Mouse (Mus musculus): ENCODE measurements around the gene Gng7.
A peak's percentile ranks its signal among the peaks of the same experiment; 100 is the strongest.
"Not testable (repeated sequence)": the region's sequence is repeated elsewhere in the genome, so short reads cannot be mapped to it uniquely, and the experiment has no call there.

Gng7 gene

DNA sequence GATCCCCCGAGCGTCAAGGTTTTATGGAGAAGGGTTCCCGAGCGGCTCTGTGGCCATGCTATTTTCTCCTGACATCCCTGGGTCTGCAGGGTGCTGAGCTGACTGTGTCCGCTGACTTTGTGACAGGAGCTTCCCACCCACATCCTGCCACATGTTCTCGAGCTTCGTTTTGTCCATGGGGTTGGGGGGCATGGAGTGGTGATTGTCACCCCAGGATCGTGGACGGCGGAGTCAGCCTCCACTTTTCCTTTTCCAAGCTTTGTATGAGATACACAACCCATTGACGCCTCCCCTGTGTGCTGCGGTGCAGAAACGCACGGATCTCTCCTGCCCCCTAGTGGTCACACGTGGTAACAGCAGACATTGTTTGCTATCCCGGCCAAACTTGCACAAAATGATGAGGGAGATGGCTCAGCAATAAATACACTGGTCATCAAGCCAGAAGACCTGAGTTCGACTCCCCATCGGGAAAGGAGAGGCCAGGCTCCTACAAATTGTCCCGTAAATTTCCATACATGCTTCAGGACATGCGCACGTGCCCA, 19.6 kb downstream of the Gng7 start:
- DNase-seq (ENCODE audit: low read depth, low spot score), result peak; percentile 80

GRCm38 (mm10) chr10:80994621-80995020, 20.1 kb downstream of the Gng7 start:
- no peak for DNase-seq (ENCODE audit: low read depth, low spot score)

DNA sequence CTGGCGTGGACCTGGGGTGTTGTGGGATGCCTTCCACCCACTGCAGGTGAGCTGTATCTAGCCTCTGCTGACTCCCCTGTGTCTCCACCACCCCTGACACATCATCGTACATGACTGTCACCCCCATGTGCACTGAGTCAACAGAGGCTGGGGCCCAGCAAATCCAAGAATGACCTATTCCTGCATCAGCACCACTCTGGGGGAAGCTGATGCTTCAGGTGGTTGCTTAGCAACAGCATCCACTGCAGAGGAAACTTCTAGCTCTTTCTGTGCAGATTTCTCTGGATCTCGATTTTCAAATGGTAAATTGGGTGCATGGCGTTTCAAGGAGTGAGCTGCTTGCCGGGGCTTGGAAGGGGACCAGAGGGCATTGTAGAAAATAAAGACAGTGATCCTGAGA, 21.5 kb downstream of the Gng7 start:
- DNase-seq (ENCODE audit: low read depth, low spot score), result no peak

DNA sequence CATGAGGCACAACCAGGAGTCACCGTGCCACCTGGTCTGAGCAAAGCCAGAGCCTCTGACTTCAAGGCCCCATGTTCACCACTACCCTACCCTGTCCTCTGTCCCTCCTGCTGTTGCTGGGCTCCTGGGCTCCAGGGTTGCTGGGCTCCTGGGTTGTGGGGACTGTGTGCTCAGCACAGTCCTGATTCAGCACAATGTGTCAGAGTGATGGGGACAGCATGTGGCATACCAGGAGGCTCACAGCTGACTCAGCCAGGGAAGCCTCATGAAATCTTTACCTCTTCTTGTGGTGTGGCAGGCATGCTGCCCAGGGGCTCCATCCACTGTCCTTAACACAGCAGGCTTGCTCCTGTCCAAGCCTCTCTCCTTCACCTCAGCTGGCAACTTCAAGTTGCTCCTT, 22.8 kb downstream of the Gng7 start:
- DNase-seq (ENCODE audit: low read depth, low spot score), result no peak

DNA sequence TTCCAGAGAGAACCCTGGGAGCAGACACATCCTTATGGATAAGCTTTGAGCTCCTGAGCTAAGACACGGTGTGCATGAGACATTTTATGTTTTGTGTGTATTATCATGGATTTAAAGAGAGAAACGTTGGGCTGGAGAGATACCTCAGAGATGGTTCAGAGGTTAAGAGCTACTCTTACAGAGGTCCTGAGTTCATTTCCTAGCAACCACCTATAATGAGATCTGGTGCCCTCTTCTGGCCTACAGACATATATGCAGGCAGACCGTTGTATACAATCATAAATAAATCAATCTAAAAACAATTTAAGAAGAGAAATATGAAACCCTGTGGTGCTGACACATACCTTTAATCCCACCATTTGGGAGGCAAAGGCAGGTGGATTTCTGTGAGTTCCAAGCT, 23.7 kb downstream of the Gng7 start:
- peak; percentile 61 for DNase-seq (ENCODE audit: low read depth, low spot score)

DNA sequence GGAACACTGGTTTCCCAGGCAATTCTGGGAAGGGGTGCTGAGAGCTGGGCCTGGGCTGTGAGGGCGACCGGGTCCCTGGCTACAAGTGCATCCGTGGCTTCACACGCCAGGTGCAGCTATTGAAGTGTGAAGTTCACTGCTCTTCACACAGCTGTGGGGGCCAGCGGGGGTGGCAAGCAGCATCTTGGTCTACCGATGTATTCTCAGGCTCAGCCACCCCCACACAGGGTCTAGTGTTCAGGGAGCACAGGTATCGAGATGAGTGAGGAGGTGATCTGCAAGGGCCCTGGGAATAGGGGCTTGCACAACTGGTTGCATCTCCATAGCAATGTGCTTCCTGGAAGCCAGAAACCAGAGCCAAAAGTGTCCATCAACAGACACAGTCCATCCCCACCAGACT, 24.3 kb downstream of the Gng7 start:
- DNase-seq (ENCODE audit: low read depth, low spot score), result no peak

- not testable (repeated sequence) for DNase-seq (ENCODE audit: low read depth, low spot score)
These were observed 24.9 kb downstream of the Gng7 start for GRCm38 (mm10) chr10:80989854-80990253.

DNA sequence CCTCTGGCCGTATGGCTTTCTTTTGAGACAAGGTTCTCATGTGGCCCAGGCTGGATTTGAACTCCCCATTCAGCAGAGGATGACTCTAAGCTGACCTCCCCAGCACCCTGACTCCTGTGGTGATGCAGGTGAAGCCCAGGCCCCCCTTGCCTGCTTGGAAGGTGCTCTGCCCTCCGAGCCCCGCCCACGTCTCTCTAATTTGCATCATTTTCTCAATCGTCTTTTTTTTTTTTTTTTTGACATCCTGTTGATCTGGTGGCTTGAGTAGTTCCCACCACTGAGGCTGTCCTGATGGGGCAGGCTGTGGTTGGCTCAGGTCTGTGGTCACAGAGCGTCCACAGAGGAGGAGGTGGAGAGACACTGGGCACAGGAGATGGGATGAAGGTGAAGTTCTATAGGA, 25.3 kb downstream of the Gng7 start:
- no peak for DNase-seq (ENCODE audit: low read depth, low spot score)

DNA sequence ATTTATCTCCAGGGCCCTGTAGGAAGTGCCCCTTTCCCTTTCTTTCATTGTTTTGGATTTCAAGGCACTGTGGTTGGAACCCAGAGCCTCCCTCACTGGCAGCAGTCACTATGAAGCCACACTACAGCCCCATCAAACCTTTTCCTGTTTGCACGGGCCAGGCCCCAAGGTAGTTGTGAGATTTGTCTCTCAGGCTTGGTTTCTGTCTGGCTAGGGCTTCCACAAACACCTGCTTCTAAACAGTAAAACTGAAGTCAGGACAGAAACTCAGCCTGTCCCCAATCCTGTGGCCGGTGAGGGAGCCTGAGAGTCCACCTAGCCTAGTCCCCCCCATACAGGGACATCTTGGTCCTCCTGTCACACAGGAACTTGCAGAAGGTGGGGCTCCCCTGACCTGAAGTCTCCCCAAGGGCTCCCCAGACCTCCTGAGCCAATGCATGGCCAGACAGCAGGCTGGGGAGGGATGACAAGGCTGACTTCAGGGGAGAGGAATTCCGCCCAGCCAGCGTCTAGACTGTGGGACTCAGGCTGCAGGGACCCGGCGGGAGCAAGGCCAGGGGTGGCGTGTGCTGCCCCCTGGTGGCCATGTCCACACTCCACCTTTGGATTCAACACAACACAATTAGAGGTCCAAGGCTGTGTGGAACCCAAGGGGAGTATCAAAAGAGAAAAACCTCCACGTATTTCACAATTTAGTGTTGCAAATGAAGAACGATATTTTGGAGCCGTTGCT, 26.9 kb downstream of the Gng7 start:
- peak; percentile 82 for DNase-seq (ENCODE audit: low read depth, low spot score)

- DNase-seq (ENCODE audit: low read depth, low spot score), result no peak
These were observed 28.0 kb downstream of the Gng7 start for GRCm38 (mm10) chr10:80986754-80987153.

GRCm38 (mm10) chr10:80985970-80986701, 28.6 kb downstream of the Gng7 start:
- DNase-seq (ENCODE audit: low read depth, low spot score), result no peak

DNA sequence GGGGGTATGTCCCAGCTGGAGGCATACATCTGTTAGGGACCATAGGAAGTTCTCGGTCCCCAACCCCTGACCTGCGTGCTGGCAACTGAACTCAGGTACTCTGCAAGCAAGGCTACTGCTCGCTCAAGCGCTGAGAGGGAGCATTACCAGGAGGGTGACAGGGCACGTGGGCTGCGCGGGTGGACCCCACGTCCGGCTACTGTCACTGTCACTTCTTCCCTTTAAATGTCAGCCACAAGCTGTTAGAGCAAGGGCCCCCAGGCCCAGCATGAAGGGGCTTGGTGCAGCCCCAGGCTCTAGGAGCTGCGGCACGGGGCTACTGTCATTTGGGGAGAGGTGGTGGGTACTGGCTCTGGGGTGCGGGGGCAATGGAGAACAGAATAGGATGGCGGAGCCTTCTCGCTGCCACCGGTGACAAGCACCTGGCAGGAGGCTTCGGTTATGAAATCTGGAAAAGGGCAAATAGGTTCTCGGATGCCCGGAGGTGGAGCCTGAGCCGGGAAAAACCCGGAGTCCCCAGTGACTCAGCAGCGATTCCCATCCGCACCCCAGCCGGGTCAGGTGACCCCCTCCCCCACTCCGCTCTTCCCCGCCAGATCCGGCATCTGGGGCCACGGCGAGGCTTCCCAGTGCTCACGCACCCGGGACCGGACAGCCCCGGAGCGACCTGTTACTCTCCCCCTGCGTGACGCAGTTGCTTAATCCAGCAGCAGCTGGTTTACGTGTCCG, 29.3 kb downstream of the Gng7 start:
- peak; percentile 33 for DNase-seq (ENCODE audit: low read depth, low spot score)

DNA sequence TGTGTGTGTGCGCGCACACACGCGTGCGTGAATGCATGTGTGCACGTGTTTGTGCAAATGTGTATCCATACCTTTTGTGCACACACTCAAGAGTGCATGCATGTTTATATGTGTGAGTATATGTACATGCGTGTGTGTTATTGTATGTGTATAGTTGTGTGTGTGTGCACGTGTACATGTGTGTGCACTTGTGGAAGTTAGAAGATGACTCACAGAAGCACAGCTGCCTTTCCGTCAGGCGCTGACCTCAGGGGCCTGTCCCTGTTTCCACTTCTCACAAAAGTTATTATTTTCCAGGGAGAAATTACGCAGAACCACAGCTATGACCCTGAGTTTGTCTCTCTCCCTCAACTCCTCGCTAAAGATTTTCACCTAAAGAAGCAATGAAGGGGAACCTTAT, 30.5 kb downstream of the Gng7 start:
- DNase-seq (ENCODE audit: low read depth, low spot score), result no peak

GRCm38 (mm10) chr10:80982381-80982780, 32.4 kb downstream of the Gng7 start:
- DNase-seq (ENCODE audit: low read depth, low spot score), result no peak

DNA sequence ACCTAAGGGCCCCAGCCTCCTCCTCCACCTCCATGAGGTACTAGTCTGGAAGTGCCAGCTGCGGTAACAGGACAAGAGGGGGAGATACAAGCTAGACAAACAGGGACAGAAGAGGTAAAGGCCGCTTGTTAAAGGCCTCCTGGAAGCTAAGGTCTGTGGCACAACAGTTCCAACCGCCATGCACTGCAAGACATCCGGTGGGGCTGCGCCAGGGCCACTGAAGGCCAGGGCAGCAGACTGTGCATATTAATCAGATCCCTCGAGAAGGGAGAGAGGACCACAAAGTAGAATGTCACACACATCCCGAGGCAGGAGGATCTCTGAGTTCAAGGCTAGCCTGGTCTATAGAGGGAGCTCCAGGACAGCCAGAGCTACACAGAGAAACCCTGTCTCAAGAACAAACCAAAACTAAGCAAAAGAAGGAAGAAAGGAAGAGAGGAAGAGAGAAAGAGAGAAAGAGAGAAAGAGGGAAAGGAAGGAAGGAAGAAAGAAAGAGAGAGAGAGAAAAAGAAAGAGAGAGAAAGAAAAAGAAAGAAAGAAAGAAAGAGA, 33.1 kb downstream of the Gng7 start:
- DNase-seq (ENCODE audit: low read depth, low spot score), result no peak

DNA sequence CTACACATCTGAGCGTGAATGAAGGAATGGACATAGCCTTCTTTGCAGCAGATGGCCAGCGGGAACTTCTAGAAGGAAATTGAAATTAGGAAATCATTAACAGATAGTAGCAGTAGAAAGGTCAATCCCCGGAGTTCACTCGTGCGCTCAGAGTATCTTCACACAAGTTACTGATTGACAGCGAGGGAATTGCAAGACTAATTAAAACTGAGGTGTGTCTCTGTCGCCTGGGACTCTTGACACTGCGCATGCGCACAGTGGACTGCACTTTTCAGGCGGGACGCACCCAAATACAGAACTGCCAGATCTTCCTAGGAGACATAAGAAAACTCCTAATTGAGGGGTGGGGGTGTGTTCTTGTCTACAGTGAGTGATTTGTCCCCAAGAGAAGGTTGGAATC, 39.3 kb downstream of the Gng7 start:
- no peak for DNase-seq (ENCODE audit: low read depth, low spot score)

DNA sequence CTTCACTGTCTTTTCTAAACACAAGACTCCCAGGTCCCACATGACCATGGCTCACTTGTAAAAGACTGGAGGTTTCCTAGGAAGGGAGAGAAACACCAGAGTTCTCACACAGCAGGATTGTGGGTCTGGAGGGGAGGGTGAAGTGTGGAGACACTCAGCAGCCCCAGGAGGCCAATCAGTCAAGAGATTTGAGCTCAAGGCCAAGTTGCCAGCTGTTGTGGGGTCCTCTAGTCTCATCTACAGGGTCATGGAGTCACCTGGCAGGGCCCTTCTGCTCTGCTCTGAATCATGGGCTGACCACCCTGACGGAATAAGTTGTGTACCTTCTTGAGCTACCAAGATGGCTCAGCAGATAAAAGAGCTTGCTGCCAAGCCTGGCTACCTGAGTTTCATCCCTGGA, 41.0 kb downstream of the Gng7 start:
- no peak for DNase-seq (ENCODE audit: low read depth, low spot score)

DNA sequence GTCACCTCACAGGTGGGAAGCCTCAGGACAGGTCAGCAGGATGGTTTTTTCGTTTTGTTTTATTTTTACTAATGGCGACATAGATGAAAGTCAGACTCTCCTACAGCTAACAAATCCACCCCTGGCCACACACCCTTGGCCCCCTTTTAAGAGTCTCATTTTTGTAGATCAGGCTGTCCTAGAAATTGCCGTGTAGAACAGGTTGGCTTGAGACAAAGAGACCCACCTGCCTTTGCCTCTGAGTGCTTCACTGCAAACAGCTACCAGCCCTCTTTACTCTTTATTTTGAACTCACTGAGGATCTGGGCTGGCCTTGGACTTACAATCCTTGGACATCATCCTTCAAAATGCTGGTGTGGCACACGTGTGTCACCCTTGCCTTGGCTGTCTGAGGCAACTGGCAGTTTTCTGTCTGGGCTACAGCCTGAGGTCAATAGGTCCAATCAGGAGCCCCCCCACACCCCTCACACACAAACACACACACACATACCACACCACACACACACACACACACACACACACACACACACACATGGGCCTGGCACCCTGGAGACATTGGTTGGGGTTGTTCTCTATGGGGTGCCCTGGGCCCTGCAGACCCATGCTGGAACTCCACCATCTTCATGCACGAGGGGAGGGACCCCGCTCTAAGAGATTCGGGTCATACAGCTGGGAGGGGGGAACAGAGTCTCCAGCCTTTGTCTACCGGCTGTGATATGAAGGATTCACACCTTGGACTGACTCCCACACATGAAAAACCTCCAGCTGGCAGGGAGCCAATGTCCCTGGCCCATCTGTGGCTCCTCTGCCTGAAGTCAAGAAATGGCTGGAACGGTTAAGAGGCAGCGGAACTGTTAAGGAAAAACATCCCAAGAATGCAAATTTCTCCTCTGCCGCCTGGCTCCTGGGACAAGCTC, 42.4 kb downstream of the Gng7 start:
- DNase-seq (ENCODE audit: low read depth, low spot score), result peak; percentile 30

DNA sequence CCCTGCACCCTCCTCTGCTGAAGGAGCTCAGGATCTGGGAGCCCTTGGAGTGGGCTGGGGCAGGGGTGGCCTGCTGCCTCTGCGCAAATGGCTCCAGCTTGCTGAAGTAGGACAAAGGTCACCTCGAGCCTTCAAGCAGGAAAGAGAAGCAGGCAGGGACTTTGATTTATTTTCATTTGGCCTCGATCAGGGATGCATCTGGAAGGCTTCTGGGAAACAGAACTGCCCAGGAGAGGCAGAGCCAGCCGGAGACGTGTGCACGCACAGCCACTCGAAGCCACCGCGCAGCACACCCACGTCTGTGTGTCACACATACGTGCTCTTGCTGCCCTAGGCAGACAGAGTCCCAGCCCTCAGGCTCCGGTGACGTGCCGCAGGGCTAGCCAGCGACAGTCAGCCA, 43.2 kb downstream of the Gng7 start:
- no peak for DNase-seq (ENCODE audit: low read depth, low spot score)

DNA sequence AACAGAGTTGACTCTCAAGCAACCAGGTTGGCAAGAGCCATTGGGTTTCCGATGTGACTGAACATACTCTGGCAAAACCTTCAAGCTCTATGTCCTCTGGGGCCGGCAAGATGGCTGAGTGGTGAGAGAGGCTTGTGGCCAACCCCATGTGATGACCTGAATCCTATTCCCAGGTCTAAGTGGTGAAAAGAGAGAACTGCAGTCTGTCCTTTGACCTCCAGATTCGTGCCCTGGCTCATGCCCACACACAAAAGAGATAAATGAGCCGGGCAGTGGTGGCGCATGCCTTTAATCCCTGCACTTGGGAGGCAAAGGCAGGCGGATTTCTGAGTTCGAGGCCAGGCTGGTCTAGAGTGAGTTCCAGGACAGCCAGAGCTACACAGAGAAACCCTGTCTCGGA, 44.6 kb downstream of the Gng7 start:
- DNase-seq (ENCODE audit: low read depth, low spot score), result peak; percentile 31

GRCm38 (mm10) chr10:80969298-80969697, 45.4 kb downstream of the Gng7 start:
- DNase-seq (ENCODE audit: low read depth, low spot score), result no peak

Measured in R1 (cell line).